Mouse (Mus musculus) left cerebral cortex, postnatal 25 days (tissue): Measurements from ENCODE around the gene Prg3. TPM values are rescaled to one million over a fixed set of nuclear protein-coding genes. Genes with fewer than 3 reads are reported as not detected.

Source experiments
- DNase-seq, 2 experiments: peaks; one replicate each; pipeline ENCODE4 v3.0.0; 2022; ENCODE audit warnings: low spot score in 2 of 2, mixed read lengths in 1 of 2
- intact Hi-C: fragments of 180-260 bp; cut with DNase I; formaldehyde crosslinking; loops from one replicate; pipeline ENCODE4 v1.15.1; 2025
- total RNA-seq, 2 experiments: library from RNA; stranded (reverse); gene quantifications; 2 replicates each; pipeline ENCODE4 v1.2.3; 2021

Gene Prg3
- total RNA-seq, 2 experiments from 2014 or later = not detected

DNA sequence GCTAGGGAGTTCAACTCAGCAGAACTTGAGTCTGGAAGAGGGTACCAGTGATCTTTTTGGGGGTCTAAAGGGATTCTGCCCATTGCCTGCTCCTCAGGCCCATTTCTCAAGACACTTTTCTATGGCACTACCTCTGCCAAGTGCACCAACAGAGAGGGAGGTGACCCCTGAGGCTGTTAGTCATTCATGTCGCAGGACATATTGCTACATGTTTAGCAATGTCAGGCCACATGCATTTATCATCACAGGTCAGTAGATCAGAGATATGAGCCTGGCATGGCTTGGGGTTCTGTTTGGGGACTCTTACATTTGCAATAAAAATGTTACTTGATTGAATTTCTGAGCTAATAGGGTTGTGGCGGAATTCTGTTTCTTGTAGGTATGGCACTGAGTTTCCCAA, 12.4 kb upstream of the Prg3 start:
- intact Hi-C loops = no loop called here
- no peak for DNase-seq

DNA sequence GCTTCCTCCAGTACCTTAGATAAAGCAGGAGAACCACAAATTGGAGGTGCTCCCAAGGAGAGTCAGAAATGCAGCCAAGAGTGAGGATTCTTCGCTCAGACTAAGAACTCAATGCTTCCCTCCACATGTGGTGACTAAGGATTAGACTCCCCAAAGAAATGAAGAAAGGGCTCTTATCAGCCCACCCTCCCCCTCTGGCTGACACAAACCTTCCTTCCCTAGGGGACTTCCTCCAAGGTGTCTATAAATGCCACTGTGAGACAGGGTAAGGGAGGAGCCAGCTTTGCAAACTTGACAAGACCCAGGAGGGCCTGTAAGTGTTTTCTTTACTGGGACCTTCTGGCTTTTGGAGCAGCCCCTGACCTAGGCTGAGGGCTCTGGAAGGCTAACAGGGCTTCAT, 7.8 kb upstream of the Prg3 start, which contains the start of gene Prg2:
Gene Prg2, plus strand, starts transcription at position 274 of the 400 bp plus-strand sequence.
- intact Hi-C loops = no loop called here
- no peak for DNase-seq

DNA sequence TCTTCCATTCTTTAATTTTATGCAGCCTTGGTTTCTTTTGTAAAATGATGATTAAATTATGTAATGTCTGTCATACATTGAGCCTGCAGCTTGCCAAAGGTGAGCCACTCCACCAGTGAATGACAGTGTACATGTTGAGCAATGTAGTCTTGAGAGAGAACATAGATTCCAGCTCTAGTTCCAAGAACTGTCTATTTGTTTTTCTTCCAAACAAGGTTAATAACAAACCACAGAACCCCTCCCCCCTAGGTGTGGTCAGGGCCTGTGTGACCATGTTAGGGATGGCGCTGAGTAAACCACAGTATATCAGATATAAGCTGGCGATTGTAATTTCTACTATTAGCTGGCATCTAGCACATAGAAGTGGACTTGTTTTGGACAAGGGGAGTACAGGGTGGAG, 8.4 kb downstream of the Prg3 start:
- intact Hi-C loops = no loop called here
- no peak for DNase-seq

DNA sequence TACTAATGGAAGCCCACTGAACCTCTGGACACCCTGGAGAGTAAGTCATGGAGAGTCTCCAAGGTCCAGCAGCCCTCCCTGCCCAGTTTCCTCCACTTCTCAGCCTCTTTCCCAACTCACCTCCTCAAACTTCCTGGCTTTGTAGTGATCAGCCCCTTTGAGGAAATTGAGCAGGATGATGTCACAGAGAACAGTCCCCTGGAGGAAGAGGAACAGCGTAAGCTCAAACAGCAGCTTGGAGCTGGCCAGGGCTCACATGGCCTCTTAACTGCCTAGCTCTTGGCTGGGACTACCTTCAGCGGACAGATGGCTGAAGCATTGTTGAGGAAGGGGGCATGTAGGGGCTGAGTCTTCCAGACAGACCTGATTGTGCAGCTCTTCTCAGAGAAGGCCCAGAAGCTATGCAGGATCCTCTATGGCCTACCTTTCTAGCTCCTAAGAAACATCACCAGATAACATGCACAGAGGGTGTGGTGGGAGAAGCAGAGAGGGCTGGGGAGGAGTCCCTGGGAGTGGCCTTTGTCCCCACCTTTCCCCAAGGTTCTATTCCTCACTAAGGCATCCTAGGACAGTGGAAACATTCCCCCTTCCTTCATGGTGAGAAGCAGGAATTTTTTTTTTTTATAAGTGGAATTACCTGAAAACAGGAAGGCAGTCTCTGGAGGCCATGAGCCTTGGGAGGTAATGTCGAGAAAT, 11.6 kb downstream of the Prg3 start:
- intact Hi-C loops = no loop called here
- DNase-seq = no peak

DNA sequence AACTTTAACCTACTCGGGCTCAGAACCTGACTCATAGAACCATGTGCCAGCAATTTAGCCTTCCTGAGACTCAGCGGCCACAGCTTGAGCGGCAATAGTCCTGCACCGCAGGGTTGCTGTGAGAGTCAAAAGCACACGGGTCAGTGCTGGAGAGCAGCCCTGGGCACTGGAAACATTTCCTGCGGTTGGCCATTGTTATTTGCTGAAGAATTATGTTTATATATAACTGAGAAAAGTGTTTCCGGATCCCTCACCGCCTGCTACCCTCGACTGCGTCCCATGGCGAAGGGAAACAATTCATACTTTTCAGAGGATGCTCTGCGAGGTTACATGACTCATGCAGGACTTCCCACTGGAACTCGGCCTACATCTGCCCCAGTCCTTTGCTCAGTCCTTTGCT, 13.5 kb downstream of the Prg3 start:
- no peak for DNase-seq
- intact Hi-C loops = no loop called here

DNA sequence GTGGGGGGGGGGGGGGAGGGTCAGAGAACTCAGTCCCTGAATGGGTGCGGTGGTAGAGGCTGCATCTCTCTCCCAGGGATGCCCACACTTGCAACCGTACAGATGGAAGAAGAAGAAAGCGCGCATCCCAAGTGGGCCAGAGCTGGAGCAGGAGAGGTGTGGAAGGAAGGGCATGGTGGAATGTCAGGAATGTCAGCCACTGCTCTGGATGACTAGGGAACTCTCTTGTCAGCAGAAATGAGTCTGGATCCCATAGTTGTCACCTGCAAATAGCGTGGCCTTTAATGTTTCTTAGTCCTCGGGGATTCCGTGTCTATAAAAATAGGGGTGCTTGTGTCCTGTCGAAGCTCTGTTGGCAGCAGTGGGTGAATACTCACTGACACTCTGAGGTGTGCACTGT, 14.6 kb downstream of the Prg3 start:
- no peak for DNase-seq
- intact Hi-C loops = no loop called here

DNA sequence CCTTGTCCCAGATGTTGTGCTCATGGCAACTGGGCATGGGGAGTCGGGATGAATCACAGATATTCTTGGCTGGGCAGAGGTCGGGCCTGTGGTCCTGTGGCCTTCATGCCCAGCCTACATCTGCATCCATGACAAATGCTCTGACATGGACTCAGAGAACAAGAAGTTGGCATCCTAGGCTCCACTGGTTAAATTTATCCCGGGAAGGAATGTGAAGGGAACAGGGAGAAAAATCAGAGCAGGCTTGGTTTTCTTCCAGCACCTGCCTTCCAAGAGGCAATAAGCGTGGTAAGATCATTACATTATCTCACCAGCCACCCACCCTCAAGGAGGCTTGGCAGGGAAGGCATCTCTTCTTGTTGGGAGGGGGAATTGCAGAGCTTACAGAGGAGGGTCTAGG, 16.3 kb downstream of the Prg3 start:
- intact Hi-C loops = loop anchor here (2.0 kb wide), 1 partner anchor 116 kb away; no protein-coding TSS in a partner anchor
- DNase-seq = peak; percentile 16 to 82

DNA sequence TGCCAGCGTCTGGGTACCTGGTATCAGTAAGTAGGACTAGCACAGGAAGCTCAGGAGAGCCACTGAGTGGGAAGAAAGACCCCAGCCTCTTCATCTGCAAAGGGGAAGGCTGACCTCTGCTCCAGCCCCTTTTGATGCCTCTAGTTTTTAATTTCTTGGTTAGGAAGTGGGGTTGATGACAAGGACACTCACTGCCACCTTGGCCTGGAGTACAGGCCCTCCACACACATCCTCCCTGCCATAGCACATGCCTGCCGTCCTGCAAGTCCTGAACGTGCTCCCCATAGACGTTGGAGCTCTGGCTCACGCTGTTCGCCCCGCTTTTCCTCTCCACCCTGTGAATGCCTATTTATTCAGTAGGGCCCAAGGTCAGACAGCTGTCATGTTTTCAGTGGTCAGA, 18.6 kb downstream of the Prg3 start:
- intact Hi-C loops = loop anchor here (5.0 kb wide), 1 partner anchor 174 kb away; no protein-coding TSS in a partner anchor
- no peak for DNase-seq

DNA sequence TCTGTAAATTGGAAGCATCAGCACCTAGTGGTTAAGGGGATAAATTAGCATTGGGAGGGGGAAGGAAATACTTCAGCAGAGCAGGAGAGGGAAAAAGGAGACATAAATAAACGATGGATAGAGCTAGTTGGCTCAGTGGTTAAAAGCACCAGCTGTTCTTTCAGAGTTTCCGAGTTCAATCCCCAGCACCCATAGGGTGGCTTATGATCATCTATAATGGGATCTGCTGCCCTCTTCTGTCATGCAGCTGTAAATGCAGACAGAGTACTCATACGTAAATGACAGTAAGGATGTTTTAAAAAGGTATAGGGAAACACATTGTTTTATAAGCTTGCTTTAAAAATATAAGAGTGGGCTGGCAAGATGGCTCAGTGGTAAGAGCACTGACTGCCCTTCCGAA, 19.7 kb downstream of the Prg3 start:
- peak in 1 of 2 experiments; percentile 26 for DNase-seq

DNA sequence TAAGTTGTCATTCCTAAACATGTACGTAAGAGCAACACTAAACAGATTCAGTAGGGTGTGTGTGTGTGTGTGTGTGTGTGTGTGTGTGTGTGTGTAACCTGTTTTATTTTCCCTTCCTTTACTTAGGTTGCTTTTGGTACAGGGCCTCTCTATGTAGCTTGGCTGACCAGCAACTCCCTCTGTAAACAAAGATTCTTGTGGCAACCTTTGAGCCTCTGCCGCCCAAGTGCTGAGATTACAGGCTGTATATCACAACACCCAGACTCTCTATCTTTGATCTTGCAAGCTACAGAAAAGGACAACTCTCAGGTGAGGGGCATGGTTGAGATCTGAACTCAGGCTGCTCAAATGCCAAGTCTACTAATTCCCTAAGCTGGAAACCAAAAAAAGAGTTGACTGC, 21.2 kb downstream of the Prg3 start:
- no peak for DNase-seq
- intact Hi-C loops = loop anchor here (5.0 kb wide), 1 partner anchor 177 kb away; no protein-coding TSS in a partner anchor

More for the DNA sequence above, 19.7 kb downstream of the Prg3 start:
- intact Hi-C loops = loop anchor here (5.0 kb wide), 1 partner anchor 175 kb away; no protein-coding TSS in a partner anchor

DNA sequence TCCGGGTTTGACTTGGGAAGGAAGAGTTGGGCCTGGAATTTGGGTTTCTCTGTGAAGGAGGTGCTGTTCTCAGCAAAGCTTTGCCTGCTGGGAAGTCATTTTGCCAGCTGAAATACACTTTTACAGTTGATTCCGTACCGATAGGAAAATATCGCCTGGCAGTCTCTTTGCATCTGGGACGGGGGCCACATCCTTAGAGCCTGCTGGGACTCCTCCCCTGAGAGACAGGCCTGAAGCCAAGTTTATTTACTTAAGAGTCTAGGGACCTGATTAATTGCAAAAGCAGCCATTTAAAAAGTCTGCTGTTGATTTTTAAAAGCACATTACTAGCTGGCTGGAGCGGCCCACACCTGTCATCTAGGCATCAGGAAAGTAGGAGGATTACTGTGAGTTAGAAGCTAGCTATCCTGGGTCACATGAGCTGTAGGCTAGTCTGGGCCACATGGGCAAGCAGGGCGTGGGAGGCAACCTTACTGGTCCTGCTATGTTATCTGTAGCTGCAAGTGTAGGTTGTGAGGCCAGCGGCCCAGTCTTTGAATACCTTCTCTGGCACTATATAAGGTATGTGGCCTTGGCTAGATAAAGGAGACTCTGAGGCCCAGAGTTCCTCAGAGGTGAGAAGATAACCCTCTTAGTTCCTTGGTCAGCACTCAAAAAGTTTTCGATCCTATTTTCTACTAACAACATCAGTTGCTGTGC, 24.0 kb downstream of the Prg3 start:
- intact Hi-C loops = loop anchor here (2.0 kb wide), 1 partner anchor 55 kb away; no protein-coding TSS in a partner anchor
- no peak for DNase-seq

DNA sequence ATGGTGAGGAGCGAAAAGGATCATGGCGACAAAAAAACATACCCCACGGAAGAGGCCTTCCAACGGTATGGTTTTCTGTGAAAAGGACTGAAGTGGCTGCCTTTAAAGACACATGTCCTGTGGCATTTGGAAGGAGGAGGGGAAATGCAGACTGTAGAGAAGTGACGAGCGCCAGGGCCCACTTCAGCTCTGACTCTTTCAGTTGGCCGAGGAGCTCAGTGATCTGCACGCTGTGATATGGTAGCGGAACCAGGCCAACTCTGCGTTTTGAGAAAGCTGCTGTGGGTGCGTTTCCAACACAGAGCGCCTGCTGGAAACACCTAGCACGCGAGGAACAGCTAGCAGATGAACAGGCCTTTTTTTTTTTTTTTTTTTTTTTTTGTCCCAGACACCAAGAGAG, 24.7 kb downstream of the Prg3 start:
- peak in 1 of 2 experiments; percentile 45 for DNase-seq
- intact Hi-C loops = loop anchor here (2.0 kb wide), 1 partner anchor 56 kb away; no protein-coding TSS in a partner anchor

DNA sequence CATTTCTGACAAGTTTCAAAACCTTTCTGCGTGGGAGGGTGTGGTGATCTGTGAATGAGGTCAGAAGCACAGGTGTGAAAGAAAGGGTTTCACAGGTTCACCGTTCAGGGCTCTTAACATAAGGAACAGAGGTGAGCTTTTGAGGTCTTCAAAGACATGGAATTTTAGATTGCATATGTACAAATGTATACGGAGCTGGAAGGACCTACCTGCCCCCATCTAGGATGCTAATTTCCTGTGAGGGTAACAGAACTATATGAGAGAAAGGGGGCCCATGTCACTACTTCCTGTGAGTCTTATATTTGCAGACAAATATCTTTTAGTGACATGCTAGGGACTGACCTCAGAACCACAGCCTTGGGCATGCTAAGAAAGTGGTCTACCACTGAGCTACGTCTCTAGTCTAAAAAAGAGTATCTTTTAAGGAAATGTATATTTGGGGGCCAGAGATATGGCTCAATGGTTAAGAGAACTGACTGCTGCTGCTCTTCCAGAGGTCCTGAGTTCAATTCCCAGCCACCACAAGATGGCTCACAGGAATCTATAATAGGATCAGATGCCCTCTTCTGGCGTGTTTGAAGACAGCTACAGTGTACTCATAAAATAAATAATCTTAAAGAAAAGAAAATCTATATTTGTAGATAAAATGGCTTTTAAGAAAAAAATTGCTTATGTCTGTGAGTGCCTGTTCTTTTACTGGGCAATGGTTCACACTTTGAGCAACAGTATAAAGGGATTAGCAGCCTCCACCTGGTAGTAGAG, 26.0 kb downstream of the Prg3 start:
- DNase-seq = no peak
- intact Hi-C loops = loop anchor here (2.0 kb wide), 1 partner anchor 57 kb away; no protein-coding TSS in a partner anchor

DNA sequence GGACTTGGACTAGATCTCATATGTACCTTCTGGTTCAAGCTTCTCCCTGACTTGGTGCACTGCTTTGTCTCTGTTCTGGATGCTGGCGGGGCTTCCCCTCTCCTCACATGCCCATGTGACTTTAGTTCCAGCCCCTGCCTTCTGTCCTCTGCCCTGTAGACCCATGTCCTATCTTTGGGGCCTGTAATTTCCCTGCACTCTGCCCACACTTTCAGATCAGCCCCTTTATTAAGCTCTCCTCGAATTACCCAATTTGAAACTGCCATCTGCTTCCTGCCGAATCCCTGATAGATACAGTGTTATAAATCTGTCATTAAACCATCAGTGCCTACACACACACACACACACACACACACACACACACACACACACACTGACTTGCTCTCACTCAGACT, 26.6 kb downstream of the Prg3 start:
- no peak for DNase-seq
- intact Hi-C loops = no loop called here

DNA sequence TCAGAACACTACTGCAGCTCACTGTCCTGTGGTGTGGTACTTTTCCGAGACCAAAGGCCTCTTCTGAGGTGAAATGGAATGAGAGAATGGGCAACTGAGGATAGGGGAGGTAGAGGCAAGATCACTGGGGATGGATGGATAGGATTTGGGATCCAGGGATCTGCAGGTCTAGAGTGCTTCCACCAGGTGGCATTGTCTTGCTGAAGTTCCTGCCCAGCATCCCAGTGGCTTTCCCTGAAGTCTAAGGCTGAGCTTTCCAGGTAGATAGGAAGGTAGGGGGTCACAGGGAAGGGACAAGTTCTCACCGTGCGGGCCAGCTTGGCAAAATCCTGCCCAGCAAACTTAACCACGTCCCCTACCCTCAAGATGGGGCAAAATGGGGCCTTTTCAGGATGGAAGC, 34.0 kb downstream of the Prg3 start:
- peak; percentile 44 to 58 for DNase-seq

DNA sequence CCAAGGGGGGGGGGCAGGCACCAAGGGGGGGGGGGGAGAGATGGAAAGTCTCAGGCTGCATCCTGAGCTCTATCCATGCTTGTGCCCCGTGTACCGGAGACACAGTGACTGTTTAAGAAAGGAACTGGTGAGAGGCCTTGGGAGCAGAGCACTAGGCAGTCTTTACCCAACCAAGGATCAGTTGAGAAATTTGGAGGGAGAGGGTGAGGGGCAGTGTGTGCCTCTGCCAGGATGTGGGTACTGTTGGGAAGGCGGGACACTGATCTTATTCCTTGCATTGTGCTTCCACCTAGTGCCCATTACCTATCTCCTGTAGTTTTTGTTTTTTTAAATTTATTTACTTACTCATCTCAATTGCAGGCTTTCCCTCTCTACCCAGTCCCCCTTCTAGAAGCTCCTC, 38.2 kb downstream of the Prg3 start:
- DNase-seq = no peak
- intact Hi-C loops = loop anchor here (10.0 kb wide), 1 partner anchor 219 kb away; no protein-coding TSS in a partner anchor

More for the DNA sequence above, 34.0 kb downstream of the Prg3 start:
- intact Hi-C loops = loop anchor here (10.0 kb wide), 1 partner anchor 223 kb away; no protein-coding TSS in a partner anchor

DNA sequence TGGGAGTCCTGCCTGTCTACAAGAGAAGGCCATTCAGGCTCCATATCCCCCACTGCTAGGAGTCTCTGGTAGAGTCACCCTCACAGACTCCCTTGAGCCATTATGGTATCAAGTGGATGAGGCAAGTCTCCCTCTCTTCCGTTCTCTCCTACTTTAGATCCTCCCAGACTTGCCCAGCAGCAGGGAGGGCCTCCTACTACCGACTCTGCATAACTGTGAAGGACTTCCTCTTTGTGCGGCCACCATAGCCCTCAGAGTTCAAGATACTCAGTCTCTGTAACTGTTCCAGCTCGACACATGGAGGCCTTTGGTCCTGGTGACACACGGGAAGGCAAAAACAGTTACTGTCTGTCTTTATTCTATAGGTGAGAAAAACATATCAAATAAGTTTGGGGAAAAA, 39.3 kb downstream of the Prg3 start:
- intact Hi-C loops = loop anchor here (10.0 kb wide), 1 partner anchor 218 kb away; no protein-coding TSS in a partner anchor

DNA sequence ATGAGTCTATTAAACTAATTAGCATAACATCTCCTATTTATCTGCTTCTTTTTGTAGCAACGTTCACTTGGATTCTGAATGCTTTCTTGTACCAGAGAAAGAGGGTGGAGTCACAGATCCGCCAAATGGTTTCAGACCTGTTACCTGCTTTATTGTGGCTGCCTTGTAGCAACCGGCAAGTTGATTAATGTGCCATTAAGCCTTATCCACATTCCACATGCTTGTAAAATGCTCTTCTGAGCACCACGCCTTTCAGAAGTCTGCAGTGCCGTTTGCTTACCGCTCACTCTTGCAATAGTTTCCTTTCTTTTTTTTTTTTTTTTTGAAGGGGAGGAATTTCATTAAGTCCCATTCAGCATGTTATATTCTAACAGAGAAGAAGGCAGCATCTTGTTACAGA, 41.9 kb downstream of the Prg3 start:
- intact Hi-C loops = loop anchor here (10.0 kb wide), 2 partner anchors 215 to 295 kb away; partner anchors contain the start of gene Ypel4
- no peak for DNase-seq

More for the DNA sequence above, 39.3 kb downstream of the Prg3 start:
- no peak for DNase-seq

DNA sequence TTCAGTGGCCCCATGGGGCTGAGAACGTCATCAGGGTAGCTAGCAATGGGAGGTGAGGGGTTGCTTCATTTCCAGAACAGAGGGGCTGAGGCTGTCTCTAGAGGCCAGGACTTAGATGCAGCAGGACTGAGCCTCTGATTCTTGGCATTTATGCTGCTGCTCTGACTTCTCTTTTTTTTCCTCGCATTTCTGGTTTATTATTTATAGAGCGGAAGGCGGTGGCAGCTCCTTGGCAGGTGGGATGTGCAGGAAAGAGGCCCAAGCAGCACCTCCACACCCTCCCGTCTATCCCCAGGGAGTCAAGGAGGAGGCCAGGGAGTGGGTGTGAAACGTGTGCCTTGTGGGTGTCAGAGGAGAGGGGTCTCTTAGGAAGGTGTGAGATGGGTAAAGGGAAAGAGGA, 43.0 kb downstream of the Prg3 start:
- intact Hi-C loops = loop anchor here (10.0 kb wide), 1 partner anchor 296 kb away; the partner anchor contains the start of gene Ypel4

DNA sequence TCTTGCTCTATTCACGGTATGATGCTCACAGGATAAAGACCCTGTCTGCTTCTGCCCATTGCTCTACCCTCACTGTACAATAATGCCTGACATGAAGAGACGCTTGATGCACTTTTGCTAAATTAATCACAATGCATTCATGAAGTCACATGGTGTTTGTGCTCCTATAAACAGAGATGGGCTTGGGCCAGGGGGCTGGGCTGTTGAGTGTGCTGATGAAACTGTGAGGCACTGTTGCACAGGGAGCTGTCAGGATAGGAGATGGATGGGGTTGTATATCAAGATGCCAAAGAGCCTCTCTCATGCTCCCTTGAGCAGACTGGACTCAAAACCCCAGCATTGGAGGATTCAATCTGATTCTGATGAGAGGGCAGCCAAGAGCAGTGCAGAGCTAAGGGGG, 45.1 kb downstream of the Prg3 start:
- intact Hi-C loops = loop anchor here (10.0 kb wide), 1 partner anchor 298 kb away; the partner anchor contains the start of gene Ypel4

More for the DNA sequence above, 43.0 kb downstream of the Prg3 start:
- peak in 1 of 2 experiments; percentile 55 for DNase-seq

More for the DNA sequence above, 45.1 kb downstream of the Prg3 start:
- DNase-seq = no peak
